Mouse (Mus musculus) kidney, adult 2 months (tissue): Measurements from ENCODE around the gene Slc16a8.

Experiments used
- CTCF ChIP-seq: fragments of 200-500 bp; conservative IDR thresholded peaks from 2 replicates; pipeline ENCODE4 v1.5.1; 2011; ENCODE audit warnings: low read depth, mild to moderate bottlenecking, control low read depth, low read length, moderate library complexity, mixed read lengths; ENCODE audit not compliant: insufficient read depth, insufficient read length
- POLR2A ChIP-seq: fragments of 200-500 bp; IDR thresholded peaks from one replicate; pipeline ENCODE4 v1.6.1; 2011; ENCODE audit warnings: low read depth, low read length, control low read depth

DNA sequence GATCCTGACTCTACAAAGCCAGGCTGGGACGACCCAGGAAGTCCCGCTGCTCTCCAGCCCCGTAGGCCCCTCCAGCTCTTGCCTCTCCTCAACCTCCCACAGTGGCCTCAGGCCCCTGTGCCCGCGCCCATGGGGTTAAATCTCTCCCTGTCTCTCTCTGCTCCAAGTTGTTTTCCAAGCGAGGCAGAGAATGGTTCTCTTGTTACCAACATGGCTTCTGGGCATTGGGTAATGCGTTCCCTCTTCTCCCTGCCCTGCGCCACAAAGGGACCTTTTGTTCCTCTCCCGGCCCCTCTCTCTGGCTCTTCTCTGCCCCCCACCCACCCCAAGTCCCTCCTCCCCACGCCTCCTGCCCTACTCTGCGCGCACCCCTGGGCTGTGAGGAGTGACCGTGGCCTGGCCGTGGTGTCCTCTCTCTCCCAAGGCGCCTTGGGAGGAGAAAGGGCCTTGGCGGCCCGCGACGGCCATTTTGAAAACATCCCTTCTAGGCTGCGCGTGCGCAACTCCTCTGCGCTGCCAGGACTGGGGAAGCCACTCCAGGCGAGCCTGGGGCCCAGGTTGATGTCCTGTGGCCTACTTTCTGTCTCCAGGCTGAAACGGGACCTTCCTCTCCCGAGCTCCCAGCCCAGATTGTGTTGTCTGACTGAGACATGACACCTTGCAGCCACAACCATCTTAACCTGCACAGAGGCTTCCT, 41.7 kb downstream of the Slc16a8 start:
- no peak for TF ChIP-seq CTCF
- TF ChIP-seq POLR2A, result no peak
